Mouse (Mus musculus) testis, adult 2 months (tissue): ENCODE measurements around the gene Pin4.

Source experiments
- CTCF ChIP-seq: fragments of 200-500 bp; IDR thresholded peaks from 2 replicates; pipeline ENCODE4 v1.5.1; 2012; ENCODE audit warnings: low read depth, mild to moderate bottlenecking, inconsistent platforms, low read length, moderate library complexity; ENCODE audit not compliant: control insufficient read depth, insufficient read depth, insufficient replicate concordance
- POLR2A ChIP-seq: fragments of 200-500 bp; IDR thresholded peaks from 2 replicates; pipeline ENCODE4 v1.6.1; 2012; ENCODE audit warnings: low read depth, mild to moderate bottlenecking, inconsistent platforms, low read length, moderate library complexity; ENCODE audit not compliant: control insufficient read depth

GRCm38 (mm10) chrX:102073605-102074325, 45.5 kb upstream of the Pin4 start:
- no peak for TF ChIP-seq CTCF
- no peak for TF ChIP-seq POLR2A
